Mouse (Mus musculus) lung, embryonic 14.5 days (tissue): ENCODE measurements around the gene Ang. TPM values are rescaled to one million over a fixed set of nuclear protein-coding genes. Genes with fewer than 3 reads are reported as not detected.

Experiments used
- ATAC-seq: fragments of 200-750 bp; cut with Nextera tagmentation; 2 replicates; pipeline ENCODE4 v1.8.0; 2017; ENCODE audit warnings: mild to moderate bottlenecking, moderate TSS enrichment, moderate library complexity; ENCODE audit not compliant: insufficient read depth
- DNase-seq: peaks from one replicate; pipeline ENCODE4 v3.0.0-alpha.2; 2015
- H3K27ac ChIP-seq: fragments of 300-500 bp; sonication (generic); 2 replicates; pipeline ENCODE4 v1.5.1; 2014; ENCODE audit warnings: low read depth, mild to moderate bottlenecking, moderate library complexity
- H3K27me3 ChIP-seq: fragments of 300-500 bp; sonication (generic); 2 replicates; pipeline ENCODE4 v1.6.1; 2014; ENCODE audit warnings: low read length, control low read depth; ENCODE audit not compliant: insufficient read depth
- H3K36me3 ChIP-seq: fragments of 300-500 bp; sonication (generic); 2 replicates; pipeline ENCODE4 v1.6.1; 2014; ENCODE audit warnings: control low read depth; ENCODE audit not compliant: insufficient read depth
- H3K4me1 ChIP-seq: fragments of 300-500 bp; sonication (generic); 2 replicates; pipeline ENCODE4 v1.6.1; 2014; ENCODE audit warnings: antibody characterized with exemption, control low read depth; ENCODE audit not compliant: insufficient read depth
- H3K4me2 ChIP-seq: fragments of 300-500 bp; sonication (generic); 2 replicates; pipeline ENCODE4 v1.6.1; 2014; ENCODE audit warnings: mild to moderate bottlenecking
- H3K4me3 ChIP-seq: fragments of 300-500 bp; sonication (generic); 2 replicates; pipeline ENCODE4 v1.5.1; 2014; ENCODE audit warnings: low read depth, low read length
- H3K9ac ChIP-seq: fragments of 300-500 bp; sonication (generic); 2 replicates; pipeline ENCODE4 v1.6.1; 2014
- H3K9me3 ChIP-seq: fragments of 300-500 bp; sonication (generic); 2 replicates; pipeline ENCODE4 v1.6.1; 2016; ENCODE audit warnings: low read depth, low read length, control low read depth
- CTCF ChIP-seq: IDR thresholded peaks from 2 replicates; pipeline ENCODE4 v1.5.1; 2016; ENCODE audit warnings: antibody characterized with exemption, low read depth
- WGBS: fragments of 180-500 bp; shearing (Covaris S2); extraction: QIAGEN DNeasy Blood & Tissue Kit; methylation state at CpG from one replicate; pipeline ENCODE4 v1.1.7; 2014; 5-methylcytosine and 5-hydroxymethylcytosine counted together
- polyA plus RNA-seq: library from polyadenylated mRNA; unstranded; fragments of >200 nt; fragmentation: Nextera tagmentation; extraction: Ambion mirVana; gene quantifications from 2 replicates; pipeline ENCODE4 v1.2.1, GENCODE M21; 2014

Gene Ang
- polyA plus RNA-seq, result 5.2 and 5.6 TPM in 2 replicates

GRCm38 (mm10) chr14:51090921-51091900, at the start of gene Ang, which contains the start of gene Rnase4:
Gene Ang (plus strand): TSS chr14:51091150.
Gene Rnase4 (plus strand): TSS chr14:51091077.
- WGBS, result 5% methylated on average over 33 of the region's 33 CpGs
- Histone ChIP-seq H3K36me3 (no peaks in the 10 kb centered on the region), H3K4me3 (peak within 1 kb of the TSS; percentile 59), H3K4me1 (peaks cover 12% of the 10 kb centered on the region; the same call in 1 of the 2 replicates), H3K27ac (peak within 1 kb of the TSS; percentile 91), H3K9ac (peak within 1 kb of the TSS; percentile 61), H3K9me3 (no peaks in the 10 kb centered on the region), H3K27me3 (no peaks in the 10 kb centered on the region), H3K4me2 (peak within 1 kb of the TSS; percentile 82)
- ATAC-seq (peak; percentile 50), DNase-seq (peak; percentile 78)
- TF ChIP-seq CTCF, result no peak

- H3K9me3 ChIP-seq, result no peaks in the 10 kb centered on the region
- H3K4me3 ChIP-seq, result no peak within 1 kb of the TSS
- 77% methylated on average over 6 of the region's 6 CpGs for WGBS
- H3K9ac ChIP-seq, result no peak within 1 kb of the TSS
- H3K27me3 ChIP-seq, result no peaks in the 10 kb centered on the region
- H3K27ac ChIP-seq, result no peak within 1 kb of the TSS
- no peak for DNase-seq
- no peak within 1 kb of the TSS for H3K4me2 ChIP-seq
- no peaks in the 10 kb centered on the region for H3K4me1 ChIP-seq
- no peak for ATAC-seq
- no peak for TF ChIP-seq CTCF
- no peaks in the 10 kb centered on the region for H3K36me3 ChIP-seq
Observed at GRCm38 (mm10) chr14:51041769-51042168, 49.2 kb upstream of the Ang start, which contains the start of gene Rnase9. Gene Rnase9 (minus strand): TSS chr14:51041869.

- no peak for TF ChIP-seq CTCF
- Histone ChIP-seq H3K4me3 (no peak overlapping the region), H3K9me3 (no peaks in the 10 kb centered on the region), H3K27me3 (no peaks in the 10 kb centered on the region), H3K9ac (no peak overlapping the region), H3K36me3 (no peaks in the 10 kb centered on the region), H3K27ac (no peak overlapping the region), H3K4me1 (no peaks in the 10 kb centered on the region), H3K4me2 (no peak overlapping the region)
- 22% methylated on average over 5 of the region's 5 CpGs for WGBS
- ATAC-seq (peak; percentile 29; the same call in 1 of the 2 replicates), DNase-seq (peak; percentile 69)
Observed at GRCm38 (mm10) chr14:51047846-51048245, 43.1 kb upstream of the Ang start.

- Histone ChIP-seq H3K4me3 (no peak within 1 kb of the TSS), H3K27ac (no peak within 1 kb of the TSS), H3K36me3 (no peaks in the 10 kb centered on the region), H3K9ac (no peak within 1 kb of the TSS), H3K4me2 (no peak within 1 kb of the TSS), H3K9me3 (no peaks in the 10 kb centered on the region), H3K27me3 (no peaks in the 10 kb centered on the region), H3K4me1 (no peaks in the 10 kb centered on the region)
- TF ChIP-seq CTCF, result no peak
- DNase-seq (no peak), ATAC-seq (no peak)
- 74% methylated on average over 2 of the region's 2 CpGs for WGBS
Observed at GRCm38 (mm10) chr14:51050063-51050462, 40.9 kb upstream of the Ang start, which contains the start of gene Rnase11. Gene Rnase11 (minus strand): TSS chr14:51050163.

- no peak overlapping the region for H3K27ac ChIP-seq
- no peak for ATAC-seq
Observed at GRCm38 (mm10) chr14:51051941-51052340, 39.0 kb upstream of the Ang start.

GRCm38 (mm10) chr14:51053176-51053575, 37.8 kb upstream of the Ang start:
- no peaks in the 10 kb centered on the region for H3K9me3 ChIP-seq
- no peak for TF ChIP-seq CTCF
- no peak for DNase-seq
- WGBS, result 66% methylated on average over 5 of the region's 5 CpGs
- no peak for ATAC-seq
- no peak overlapping the region for H3K4me3 ChIP-seq
- no peaks in the 10 kb centered on the region for H3K27me3 ChIP-seq
- H3K4me2 ChIP-seq, result no peak overlapping the region
- no peaks in the 10 kb centered on the region for H3K36me3 ChIP-seq
- H3K27ac ChIP-seq, result no peak overlapping the region
- no peak overlapping the region for H3K9ac ChIP-seq
- H3K4me1 ChIP-seq, result no peaks in the 10 kb centered on the region

More at GRCm38 (mm10) chr14:51051941-51052340, 39.0 kb upstream of the Ang start:
- Histone ChIP-seq H3K4me2 (no peak overlapping the region), H3K9ac (no peak overlapping the region), H3K36me3 (no peaks in the 10 kb centered on the region), H3K9me3 (no peaks in the 10 kb centered on the region), H3K27me3 (no peaks in the 10 kb centered on the region), H3K4me3 (no peak overlapping the region), H3K4me1 (no peaks in the 10 kb centered on the region)
- no peak for TF ChIP-seq CTCF
- peak; percentile 45 for DNase-seq
- 46% methylated on average over 5 of the region's 5 CpGs for WGBS
